Mouse (Mus musculus): ENCODE results near the gene Gid8.

- TF ChIP-seq CTCF (IDR thresholded peaks at IDR 0.05), result no peak
- TF ChIP-seq EP300 (IDR thresholded peaks at IDR 0.05), result no peak
Measured at GRCm38 (mm10) chr2:180711527-180711926, 1.6 kb downstream of the Gid8 start.

All from lung, postnatal 0 days (tissue).